22 mouse cellular contexts compared by ENCODE assay signal in the genomic region with DNA sequence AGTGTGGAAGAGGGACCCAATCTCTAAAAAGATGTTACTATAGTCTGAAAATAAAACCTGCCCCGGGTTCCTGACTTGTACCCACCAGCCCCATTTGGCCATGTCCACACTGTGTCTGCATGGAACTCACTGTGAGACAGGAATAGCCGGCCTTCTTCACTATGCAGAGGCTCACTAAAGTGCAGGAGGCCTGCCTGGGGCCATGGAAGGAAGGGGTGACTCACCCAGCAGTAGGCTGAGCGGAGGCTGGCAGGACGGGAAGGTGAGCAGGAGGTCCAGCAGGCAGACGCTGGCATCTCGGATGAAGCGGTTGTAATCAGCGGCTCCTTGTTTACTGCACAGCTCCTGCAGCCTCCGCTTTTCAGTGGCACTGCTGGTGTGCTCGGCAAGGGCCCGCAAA. TPM values are rescaled to one million over a fixed set of nuclear protein-coding genes. Genes with fewer than 3 reads are reported as not detected.
DNase-seq lines count a peak whose midpoint lies in the region; ATAC-seq and TF ChIP-seq lines count a peak whose summit lies in the region.
"Had no signal": no experiment of that assay in that cellular context is flagged by ENCODE, and none has a peak within 500 bp of the region (broad histone marks: within the 10 kb centered on the region; RNA-seq: fewer than 3 reads in every experiment).

No protein-coding gene starts in this region.

- TF ChIP-seq CTCF in Patski (IDR thresholded peaks at IDR 0.05) = no peak

- no peak overlapping the region for H3K9ac ChIP-seq in heart, embryonic 11.5 days (ENCODE audit: low read depth, low read length)
- H3K9ac ChIP-seq in ES-E14 (ENCODE audit: insufficient read depth, low read depth, low read length, poor library complexity, severe bottlenecking) = no peak overlapping the region; the same call in 1 of the 2 replicates
- H3K9ac ChIP-seq: heart, embryonic 13.5 days; hindbrain, embryonic 15.5 days had no signal

- in situ Hi-C loops in ES-E14 (cut with MboI; ENCODE audit: low sequenced_read_pairs in 2 of 2, unreplicated experiment in 2 of 2) = no loop called here
- in situ Hi-C loops in Patski (cut with MboI; ENCODE audit: low pct_unique_long_range_greater_than_20kb) = loop anchor here (25.0 kb wide), 2 partner anchors 731 to 831 kb away; partner anchors contain the start of genes Gm10037 and Zfp65

- ATAC-seq in heart, embryonic 11.5 days (replicated peaks; ENCODE audit: insufficient number of reproducible peaks, low FRiP score, low TSS enrichment) = no peak
- ATAC-seq in Patski = peak; percentile 78
- ATAC-seq: forebrain, embryonic 14.5 days; inflammation-experienced regulatory T-cells, adult 6 months; intestine, postnatal 0 days had no signal

- CTCF ChIA-PET in Patski (lab: Charles Lee) = interaction anchor here (1.1 to 1.7 kb wide), 4 partner anchors 10 to 25 kb away, joined by 4 to 8 read pairs (median 6); no protein-coding TSS in a partner anchor

- 86% methylated on average over 11 of the region's 11 CpGs for WGBS in heart, embryonic 11.5 days (ENCODE audit: insufficient replicate concordance)

- peaks cover 36% of the 10 kb centered on the region for H3K36me3 ChIP-seq in heart, embryonic 11.5 days (ENCODE audit: control insufficient read depth, insufficient read depth, low read length)
- peaks cover 55% of the 10 kb centered on the region for H3K36me3 ChIP-seq in ES-E14 (ENCODE audit: control insufficient read depth, insufficient read depth, low read length, poor library complexity, severe bottlenecking)

- no peaks in the 10 kb centered on the region for H3K9me3 ChIP-seq in heart, embryonic 11.5 days (replicated peaks; ENCODE audit: control insufficient read depth, low read length)
- H3K9me3 ChIP-seq in ES-E14 (ENCODE audit: control insufficient read depth, insufficient read depth, low read depth, low read length) = no peaks in the 10 kb centered on the region
- H3K9me3 ChIP-seq: embryonic facial prominence, embryonic 10.5 days; heart, embryonic 13.5 days; hindbrain, embryonic 15.5 days had no signal

- H3K4me3 ChIP-seq in heart, embryonic 11.5 days (ENCODE audit: low read depth, low read length) = no peak overlapping the region
- H3K4me3 ChIP-seq in ES-E14 (ENCODE audit: insufficient read depth in 1 of 2, low read depth in 1 of 2, low read length in 2 of 2, poor library complexity in 1 of 2, severe bottlenecking in 1 of 2) = no peak overlapping the region
- H3K4me3 ChIP-seq: embryonic facial prominence, embryonic 10.5 days; heart, embryonic 13.5 days; hindbrain, embryonic 15.5 days had no signal

- no peaks in the 10 kb centered on the region for H3K27me3 ChIP-seq in heart, embryonic 11.5 days (ENCODE audit: control insufficient read depth, insufficient read depth, low read length)
- H3K27me3 ChIP-seq in Patski = no peaks in the 10 kb centered on the region
- H3K27me3 ChIP-seq: CH12.LX; heart, embryonic 13.5 days; hindbrain, embryonic 15.5 days had no signal

- POLR2A ChIA-PET in Patski (lab: Charles Lee) = no interaction called here

- DNase-seq in heart, adult 11 months = peak; percentile 65
- peak; percentile 56 for DNase-seq in 3T3-L1 (ENCODE audit: low read depth, low spot score)
- DNase-seq in ES-E14 (ENCODE audit: low read depth, low spot score) = no peak
- DNase-seq in Patski (ENCODE audit: low read depth, low spot score) = no peak
- DNase-seq in lung, postnatal 25 days (ENCODE audit: low spot score) = no peak
- DNase-seq in right cerebral cortex, postnatal 36 days (ENCODE audit: low spot score in 2 of 2) = no peak
- no peak for DNase-seq in layer of hippocampus, adult 11-12 months (ENCODE audit: low spot score)
- DNase-seq: adrenal gland, adult 8-10 months; adrenal gland, postnatal 36 days; cerebellum, adult 2 months; cerebellum, postnatal 10 days; gastrocnemius, postnatal 36 days; heart, adult 18-20 months; heart, postnatal 36 days had no signal

- peaks cover 5% of the 10 kb centered on the region; the same call in 1 of the 2 replicates for H3K4me1 ChIP-seq in heart, embryonic 11.5 days (ENCODE audit: control insufficient read depth, insufficient read depth, low read length)
- peaks cover 2 to 7% of the 10 kb centered on the region in 2 experiments; a peak in 2 of 4 replicates for H3K4me1 ChIP-seq in ES-E14 (ENCODE audit: control insufficient read depth in 2 of 2, insufficient read depth in 2 of 2, low read length in 2 of 2, poor library complexity in 1 of 2)
- H3K4me1 ChIP-seq: hindbrain, embryonic 15.5 days had no signal

- H3K4me2 ChIP-seq in heart, embryonic 11.5 days = no peak overlapping the region
- H3K4me2 ChIP-seq: heart, embryonic 13.5 days; hindbrain, embryonic 15.5 days had no signal

- H3K27ac ChIP-seq in heart, embryonic 11.5 days (ENCODE audit: low read depth, low read length) = no peak overlapping the region
- peak overlapping the region; percentile 23 for H3K27ac ChIP-seq in ES-E14 (ENCODE audit: insufficient read depth, low read depth, low read length, poor library complexity, severe bottlenecking)
- H3K27ac ChIP-seq: embryonic facial prominence, embryonic 10.5 days; heart, embryonic 13.5 days; hindbrain, embryonic 15.5 days had no signal

TF ChIP-seq in ES-E14, 5 proteins besides CTCF, POLR2A, EP300 and RAD21:
- TF ChIP-seq MAFK (IDR thresholded peaks at IDR 0.05; ENCODE audit: insufficient read depth, low read depth, low read length) (no peak), HCFC1 (IDR thresholded peaks at IDR 0.05; ENCODE audit: borderline replicate concordance, insufficient read depth, low read length) (no peak), CHD2 (IDR thresholded peaks at IDR 0.05; ENCODE audit: low read depth, low read length) (no peak), ZNF384 (IDR thresholded peaks at IDR 0.05; ENCODE audit: low read depth, low read length) (no peak), ZC3H11A (IDR thresholded peaks at IDR 0.05; ENCODE audit: borderline replicate concordance, low read depth, low read length) (no peak)

RNA-seq across cellular contexts. Expression of gene Mtrr, which starts 13.4 kb away (rescaled TPM):
- 20.9 and 31.4 TPM in 2 replicates for polyA plus RNA-seq in heart, embryonic 11.5 days (2014; fragmentation: Nextera tagmentation; extraction: Ambion mirVana)
- 31.3 and 37.8 TPM in 2 replicates for total RNA-seq in ES-E14 (2012; rRNA removed)
- 17.2 TPM for polyA plus RNA-seq in Patski (2021)

RNA-seq across cellular contexts. Expression of gene Fastkd3, which starts 13.5 kb away (rescaled TPM):
- 22.3 and 24.9 TPM in 2 replicates for polyA plus RNA-seq in heart, embryonic 11.5 days (2014; fragmentation: Nextera tagmentation; extraction: Ambion mirVana)
- total RNA-seq in ES-E14 (2012; rRNA removed) = 14.0 and 18.7 TPM in 2 replicates
- 16.7 TPM for polyA plus RNA-seq in Patski (2021)

RNA-seq across cellular contexts. Expression of gene 1700001L19Rik, which starts 28.7 kb away (rescaled TPM):
- 0.39 and 0.58 TPM in 2 replicates for polyA plus RNA-seq in heart, embryonic 11.5 days (2014; fragmentation: Nextera tagmentation; extraction: Ambion mirVana)
- 0.27 and 0.48 TPM in 2 replicates for total RNA-seq in ES-E14 (2012; rRNA removed)
- not detected for polyA plus RNA-seq in Patski (2021)
- total RNA-seq: CH12.LX; gastrocnemius, postnatal 36 days; heart, adult 18-20 months; heart, postnatal 36 days had no signal
- polyA plus RNA-seq: inflammation-experienced regulatory T-cells, adult 6 months had no signal

Comparison
In these comparisons a context has a peak if more than half of its experiments do, and no peak if none do; other contexts are left out.
1. DNase-seq: peak in heart, adult 11 months (single experiment) and 3T3-L1 (single experiment); none in ES-E14 (single experiment), Patski (single experiment), lung, postnatal 25 days (single experiment), right cerebral cortex, postnatal 36 days (0 of 2) and layer of hippocampus, adult 11-12 months (single experiment).